Mouse (Mus musculus) embryonic facial prominence, embryonic 11.5 days (tissue): Measurements from ENCODE around the gene 9130230L23Rik. TPM values are rescaled to one million over a fixed set of nuclear protein-coding genes. Genes with fewer than 3 reads are reported as not detected.

Experiments used
- ATAC-seq: fragments of 200-750 bp; cut with Nextera tagmentation; replicated peaks from 2 replicates; pipeline ENCODE4 v1.8.0; 2017; ENCODE audit warnings: low read depth; ENCODE audit not compliant: insufficient number of reproducible peaks, low FRiP score, low TSS enrichment
- DNase-seq: peaks from one replicate; pipeline ENCODE4 v3.0.0-alpha.2; 2015; ENCODE audit warnings: low spot score
- H3K27ac ChIP-seq: fragments of 300-500 bp; sonication (generic); replicated peaks from 2 replicates; pipeline ENCODE4 v1.5.1; 2014; ENCODE audit warnings: mild to moderate bottlenecking, low read depth, low read length, control low read depth
- H3K27me3 ChIP-seq: fragments of 300-500 bp; sonication (generic); 2 replicates; pipeline ENCODE4 v1.6.1; 2014; ENCODE audit warnings: mild to moderate bottlenecking, low read length, moderate library complexity, mixed read lengths; ENCODE audit not compliant: control insufficient read depth, insufficient read depth
- H3K36me3 ChIP-seq: fragments of 300-500 bp; sonication (generic); replicated peaks from 2 replicates; pipeline ENCODE4 v1.6.1; 2014; ENCODE audit warnings: low read depth, mild to moderate bottlenecking, low read length, moderate library complexity, mixed read lengths; ENCODE audit not compliant: control insufficient read depth, insufficient read depth
- H3K4me1 ChIP-seq: fragments of 300-500 bp; sonication (generic); 2 replicates; pipeline ENCODE4 v1.6.1; 2014; ENCODE audit warnings: low read length, mixed read lengths; ENCODE audit not compliant: control insufficient read depth, insufficient read depth
- H3K4me2 ChIP-seq: fragments of 300-500 bp; sonication (generic); 2 replicates; pipeline ENCODE4 v1.6.1; 2014; ENCODE audit warnings: low read depth, mild to moderate bottlenecking, control low read depth, low read length, moderate library complexity
- H3K4me3 ChIP-seq: fragments of 300-500 bp; sonication (generic); 2 replicates; pipeline ENCODE4 v1.5.1; 2014; ENCODE audit warnings: low read depth, low read length, control low read depth
- H3K9ac ChIP-seq: fragments of 300-500 bp; sonication (generic); replicated peaks from 2 replicates; pipeline ENCODE4 v1.6.1; 2014; ENCODE audit warnings: mild to moderate bottlenecking, control low read depth, low read length
- H3K9me3 ChIP-seq: fragments of 300-500 bp; sonication (generic); replicated peaks from 2 replicates; pipeline ENCODE4 v1.6.1; 2016; ENCODE audit warnings: mild to moderate bottlenecking, low read length, inconsistent platforms, mixed read lengths; ENCODE audit not compliant: control insufficient read depth
- WGBS: fragments of 180-500 bp; shearing (Covaris S2); extraction: QIAGEN DNeasy Blood & Tissue Kit; methylation state at CpG from one replicate; pipeline ENCODE4 v1.1.7; 2014; 5-methylcytosine and 5-hydroxymethylcytosine counted together
- polyA plus RNA-seq: library from polyadenylated mRNA; unstranded; fragments of >200 nt; fragmentation: Nextera tagmentation; extraction: Ambion mirVana; gene quantifications from 2 replicates; pipeline ENCODE4 v1.2.1, GENCODE M21; 2014

9130230L23Rik gene
- polyA plus RNA-seq, 1 experiment from 2014 or later: not detected

GRCm38 (mm10) chr5:66026796-66027195, 22.7 kb upstream of the 9130230L23Rik start:
- no peak overlapping the region for H3K27ac ChIP-seq
- no peaks in the 10 kb centered on the region for H3K27me3 ChIP-seq
- no peaks in the 10 kb centered on the region for H3K4me1 ChIP-seq
- H3K9ac ChIP-seq: no peak overlapping the region
- no peaks in the 10 kb centered on the region for H3K9me3 ChIP-seq
- no peaks in the 10 kb centered on the region; the same call in 1 of the 2 replicates for H3K36me3 ChIP-seq
- no peak for DNase-seq
- 97% methylated on average over 31 of the region's 31 CpGs for WGBS
- ATAC-seq: no peak
- H3K4me3 ChIP-seq: no peak overlapping the region
- no peak overlapping the region for H3K4me2 ChIP-seq

- no peak overlapping the region for H3K4me2 ChIP-seq
- H3K27ac ChIP-seq: no peak overlapping the region
- H3K9me3 ChIP-seq: no peaks in the 10 kb centered on the region
- H3K4me3 ChIP-seq: no peak overlapping the region
- no peak overlapping the region for H3K9ac ChIP-seq
- H3K27me3 ChIP-seq: no peaks in the 10 kb centered on the region
- DNase-seq (no peak), ATAC-seq (no peak)
- WGBS: 91% methylated on average over 2 of the region's 2 CpGs
- H3K4me1 ChIP-seq: no peaks in the 10 kb centered on the region
- H3K36me3 ChIP-seq: no peaks in the 10 kb centered on the region
Measured at GRCm38 (mm10) chr5:66015449-66015961, 11.4 kb upstream of the 9130230L23Rik start.

DNA sequence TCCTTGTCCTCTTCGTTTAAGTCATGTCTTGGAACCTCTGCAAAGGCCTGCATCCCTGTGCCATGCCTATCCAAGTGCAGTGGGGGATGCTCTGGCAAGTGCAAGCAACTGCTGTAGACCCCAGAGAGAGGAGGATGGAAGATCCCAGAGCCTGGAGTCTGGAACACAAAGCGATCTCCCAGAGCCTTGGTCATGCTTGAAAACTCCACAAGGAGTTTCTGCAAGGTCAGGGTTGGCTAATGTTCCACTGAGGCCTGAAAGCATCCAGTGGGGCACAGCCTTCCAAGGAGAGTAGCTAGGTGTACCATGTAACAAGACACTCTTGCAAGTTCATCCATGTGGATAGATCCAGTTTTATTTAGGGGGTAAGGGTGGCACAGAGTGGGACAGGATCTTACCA, 10.4 kb upstream of the 9130230L23Rik start:
- WGBS: 82% methylated on average over 2 of the region's 2 CpGs
- Histone ChIP-seq H3K27me3 (no peaks in the 10 kb centered on the region), H3K27ac (no peak overlapping the region), H3K4me3 (no peak overlapping the region), H3K4me2 (no peak overlapping the region), H3K36me3 (no peaks in the 10 kb centered on the region), H3K4me1 (no peaks in the 10 kb centered on the region), H3K9me3 (no peaks in the 10 kb centered on the region), H3K9ac (no peak overlapping the region)
- DNase-seq (no peak), ATAC-seq (no peak)

DNA sequence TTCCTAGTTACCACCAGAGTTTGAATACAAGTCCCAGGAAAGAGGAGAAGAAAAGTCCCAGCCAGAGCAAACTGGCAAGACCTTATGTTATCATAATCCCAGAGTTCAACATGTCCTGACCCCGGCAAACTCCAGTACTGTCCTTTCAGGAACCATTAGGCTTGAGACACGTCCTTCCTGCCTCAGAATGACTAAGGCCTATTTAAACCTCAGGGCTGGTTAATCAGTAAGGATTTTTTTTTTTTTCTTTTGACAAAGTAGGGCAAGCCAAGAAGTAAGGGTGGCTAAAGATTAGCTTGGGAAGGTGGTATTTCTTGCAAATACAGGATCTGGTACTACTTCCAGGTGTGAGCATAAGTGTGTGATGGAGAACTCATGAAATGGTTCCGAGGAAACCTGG, 9.9 kb upstream of the 9130230L23Rik start:
- Histone ChIP-seq H3K4me1 (no peaks in the 10 kb centered on the region), H3K36me3 (no peaks in the 10 kb centered on the region), H3K9me3 (no peaks in the 10 kb centered on the region), H3K4me2 (no peak overlapping the region), H3K27me3 (no peaks in the 10 kb centered on the region), H3K27ac (no peak overlapping the region), H3K9ac (no peak overlapping the region), H3K4me3 (no peak overlapping the region)
- WGBS: 81% methylated on average over 3 of the region's 3 CpGs
- ATAC-seq (no peak), DNase-seq (no peak)

DNA sequence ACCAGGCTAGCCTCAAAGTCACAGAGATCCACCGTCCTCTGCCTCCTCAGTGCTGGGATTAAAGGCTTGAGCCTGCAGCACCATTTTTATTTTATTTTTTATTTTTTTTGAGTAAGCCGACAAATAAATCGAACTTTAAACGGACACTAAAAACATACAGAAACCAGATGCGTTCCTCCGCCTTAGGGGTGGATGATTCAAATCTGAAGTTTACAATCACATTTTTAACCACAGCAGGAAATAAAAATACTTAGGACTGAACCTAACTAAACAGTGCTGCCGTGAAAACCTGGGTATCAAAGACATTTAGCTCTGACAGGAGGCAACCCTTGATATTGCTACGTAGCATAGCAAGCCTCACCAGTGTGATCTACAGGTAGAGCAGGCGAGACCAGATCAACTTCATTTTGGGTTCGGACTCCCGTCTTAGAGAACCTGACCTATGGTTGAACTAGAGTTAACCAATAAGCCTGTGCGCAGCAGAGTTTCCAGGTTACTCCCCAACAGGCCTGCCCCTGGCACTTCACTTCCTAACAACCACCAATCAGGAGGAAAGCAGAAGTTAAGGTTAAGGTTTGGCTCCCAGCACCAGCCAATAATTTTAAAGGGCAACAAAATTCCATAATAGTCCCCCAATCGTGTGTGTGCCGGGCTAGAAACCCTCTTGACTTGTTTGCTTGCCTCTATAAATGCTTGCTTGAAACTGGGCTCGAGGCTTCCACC, 4.3 kb upstream of the 9130230L23Rik start:
- Histone ChIP-seq H3K9me3 (no peaks in the 10 kb centered on the region), H3K9ac (no peak overlapping the region), H3K36me3 (no peaks in the 10 kb centered on the region), H3K4me2 (no peak overlapping the region), H3K27ac (no peak overlapping the region), H3K4me3 (no peak overlapping the region), H3K27me3 (no peaks in the 10 kb centered on the region), H3K4me1 (no peaks in the 10 kb centered on the region)
- DNase-seq: no peak
- no peak for ATAC-seq
- 86% methylated on average over 15 of the region's 15 CpGs for WGBS

DNA sequence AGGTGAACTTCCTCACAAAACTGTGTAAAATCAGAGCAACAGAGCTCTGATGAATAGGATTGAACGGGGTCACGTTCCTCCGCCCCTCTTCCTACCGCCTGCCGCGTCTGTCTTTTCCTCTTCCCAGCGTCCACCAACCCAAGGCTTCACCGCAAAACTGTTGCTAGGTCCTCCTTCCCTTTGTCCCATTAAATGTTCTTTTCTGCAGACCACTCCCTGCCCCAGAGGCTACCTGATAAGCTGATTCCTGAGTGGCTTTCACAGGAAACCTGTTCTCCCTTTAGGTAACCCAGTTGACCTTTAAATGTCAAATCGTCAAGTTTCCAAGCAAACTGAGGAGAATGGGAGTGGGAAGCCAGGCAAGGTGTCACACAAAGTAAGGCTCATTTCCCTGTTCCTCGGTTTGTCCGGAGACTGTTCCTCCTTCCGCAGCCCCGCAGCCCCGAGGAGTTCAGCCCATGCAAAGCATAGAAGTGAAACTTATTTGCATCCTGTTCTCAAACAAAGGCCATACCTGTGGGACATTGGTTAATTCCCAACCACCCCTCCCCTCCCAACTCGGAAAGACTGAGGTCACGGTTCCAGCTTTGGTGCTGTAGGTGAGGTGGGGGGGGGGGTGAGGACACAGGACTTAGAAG, 1.1 kb upstream of the 9130230L23Rik start:
- 45% methylated on average over 16 of the region's 16 CpGs for WGBS
- no peaks in the 10 kb centered on the region for H3K9me3 ChIP-seq
- H3K4me1 ChIP-seq: no peaks in the 10 kb centered on the region
- DNase-seq (no peak), ATAC-seq (no peak)
- no peak overlapping the region for H3K9ac ChIP-seq
- H3K4me2 ChIP-seq: no peak overlapping the region
- no peak overlapping the region for H3K27ac ChIP-seq
- H3K4me3 ChIP-seq: no peak overlapping the region
- H3K27me3 ChIP-seq: no peaks in the 10 kb centered on the region
- H3K36me3 ChIP-seq: no peaks in the 10 kb centered on the region

DNA sequence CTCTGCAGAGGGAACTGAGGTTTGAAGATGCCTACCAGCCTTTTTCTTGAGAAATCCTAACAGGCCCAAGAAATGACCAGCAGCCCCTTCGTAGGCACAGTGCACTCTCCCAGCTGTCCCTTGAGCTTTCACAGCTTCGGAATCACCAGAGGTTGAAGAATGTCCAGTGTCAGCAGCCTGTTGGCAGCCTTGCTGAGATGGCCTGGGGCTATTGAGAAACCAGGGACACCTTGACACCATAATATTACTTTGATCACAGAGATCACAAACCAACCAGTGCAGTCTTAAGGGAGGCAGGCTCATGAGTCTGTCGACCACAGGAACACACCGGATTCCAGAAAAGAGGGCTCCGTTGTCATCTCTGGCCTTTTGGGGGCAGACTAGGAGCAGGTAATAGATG, 2.9 kb downstream of the 9130230L23Rik start:
- WGBS: 68% methylated on average over 5 of the region's 5 CpGs
- no peak overlapping the region for H3K4me2 ChIP-seq
- H3K27ac ChIP-seq: no peak overlapping the region
- H3K9me3 ChIP-seq: no peaks in the 10 kb centered on the region
- no peaks in the 10 kb centered on the region for H3K27me3 ChIP-seq
- ATAC-seq: no peak
- no peak for DNase-seq
- no peak overlapping the region for H3K4me3 ChIP-seq
- H3K36me3 ChIP-seq: no peaks in the 10 kb centered on the region
- H3K4me1 ChIP-seq: no peaks in the 10 kb centered on the region
- H3K9ac ChIP-seq: no peak overlapping the region

DNA sequence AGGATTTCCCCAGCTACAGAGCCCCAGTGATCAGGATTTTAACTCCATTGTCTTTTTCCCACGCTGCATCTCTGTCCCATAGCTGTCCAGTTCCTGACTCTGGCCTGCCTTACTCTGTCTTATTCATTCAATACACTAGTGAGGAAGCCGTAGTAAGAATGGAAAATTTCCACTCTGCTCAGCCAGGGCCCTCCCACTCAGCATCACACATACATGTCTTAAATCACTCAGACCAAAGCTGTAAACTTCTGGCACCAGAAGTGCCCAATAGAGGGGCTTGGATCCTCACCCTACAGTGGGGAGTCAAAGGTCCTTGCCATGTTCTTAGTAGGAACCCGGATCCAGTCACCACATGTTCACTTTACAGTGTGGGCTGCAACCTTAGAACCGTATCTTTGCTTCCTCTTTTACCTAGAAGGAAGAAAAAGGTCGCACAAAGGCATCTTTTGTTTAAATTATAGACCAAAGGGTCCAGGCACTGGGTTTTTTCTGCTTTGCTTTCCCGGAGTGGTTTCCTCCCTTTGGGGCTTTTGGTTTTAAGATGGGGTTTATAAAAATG, 3.4 kb downstream of the 9130230L23Rik start:
- DNase-seq (no peak), ATAC-seq (no peak)
- Histone ChIP-seq H3K4me1 (no peaks in the 10 kb centered on the region), H3K27ac (no peak overlapping the region), H3K9me3 (no peaks in the 10 kb centered on the region), H3K4me3 (no peak overlapping the region), H3K9ac (no peak overlapping the region), H3K27me3 (no peaks in the 10 kb centered on the region), H3K4me2 (no peak overlapping the region), H3K36me3 (no peaks in the 10 kb centered on the region)
- 64% methylated on average over 6 of the region's 6 CpGs for WGBS
